ENCODE assay signal across 17 mouse cellular contexts in the genomic region with DNA sequence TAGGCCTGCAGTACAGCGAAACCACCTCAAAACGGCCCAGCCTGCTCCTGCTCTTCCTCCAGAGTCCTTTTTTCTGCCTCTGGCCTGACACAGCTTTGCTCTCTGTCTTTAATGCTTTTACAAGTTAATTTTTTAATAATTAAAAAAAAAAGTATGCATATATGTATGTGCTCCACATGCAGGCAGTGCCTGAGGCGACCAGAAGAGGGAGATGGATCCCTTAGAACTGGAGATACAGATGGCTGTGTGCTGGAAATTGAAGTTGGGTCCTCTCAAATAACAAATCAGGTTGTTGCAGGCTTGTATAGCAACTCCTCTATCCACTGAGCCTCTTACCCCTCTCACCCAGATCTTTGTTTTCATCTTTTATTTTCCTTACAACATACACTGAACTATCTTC. TPM values are rescaled to one million over a fixed set of nuclear protein-coding genes. Genes with fewer than 3 reads are reported as not detected.
DNase-seq lines count a peak whose midpoint lies in the region; ATAC-seq and TF ChIP-seq lines count a peak whose summit lies in the region.
"Had no signal": no experiment of that assay in that cellular context is flagged by ENCODE, and none has a peak within 500 bp of the region (broad histone marks: within the 10 kb centered on the region; RNA-seq: fewer than 3 reads in every experiment).

No protein-coding gene starts in this region.

- peak; percentile 65 for DNase-seq in CD4-positive, CD25-positive, alpha-beta regulatory T cell, adult 2 months (ENCODE audit: low read depth, low spot score)
- no peak for DNase-seq in left cerebral cortex, adult 2 months (ENCODE audit: extremely low spot score in 1 of 2, low spot score in 2 of 2)
- no peak for DNase-seq in left cerebral cortex, adult 8-10 months (ENCODE audit: low spot score in 2 of 2)
- DNase-seq in G1E (ENCODE audit: low spot score): no peak
- no peak for DNase-seq in liver, postnatal 0 days
- no peak for DNase-seq in hindbrain, embryonic 11.5 days (ENCODE audit: low spot score)
- no peak for DNase-seq in layer of hippocampus, adult 9-10 months (ENCODE audit: low spot score)
- DNase-seq: adrenal gland, postnatal 36 days; cerebellum, adult 11 months; heart, postnatal 10 days; left cerebral cortex, postnatal 4 days had no signal

- H3K9ac ChIP-seq in liver, postnatal 0 days (replicated peaks): no peak overlapping the region
- H3K9ac ChIP-seq in hindbrain, embryonic 11.5 days (ENCODE audit: low read depth, low read length): no peak overlapping the region
- H3K9ac ChIP-seq: lung, embryonic 15.5 days had no signal

- peaks cover 55% of the 10 kb centered on the region for H3K4me1 ChIP-seq in G1E (ENCODE audit: insufficient read depth, low read depth, low read length)
- H3K4me1 ChIP-seq in liver, postnatal 0 days (ENCODE audit: insufficient read depth): peaks cover 46% of the 10 kb centered on the region
- H3K4me1 ChIP-seq in hindbrain, embryonic 11.5 days (replicated peaks; ENCODE audit: control insufficient read depth, insufficient read depth, low read length): peaks cover 11% of the 10 kb centered on the region

- no peaks in the 10 kb centered on the region for H3K27me3 ChIP-seq in G1E (ENCODE audit: insufficient read depth, low read length)
- H3K27me3 ChIP-seq in liver, postnatal 0 days (ENCODE audit: insufficient read depth, low read length): no peaks in the 10 kb centered on the region
- no peaks in the 10 kb centered on the region for H3K27me3 ChIP-seq in hindbrain, embryonic 11.5 days (ENCODE audit: control insufficient read depth, insufficient read depth, low read length)
- H3K27me3 ChIP-seq: lung, embryonic 15.5 days had no signal

- peak; percentile 33 for TF ChIP-seq CTCF in left cerebral cortex, adult 2 months (IDR thresholded peaks at IDR 0.05)
- 0 out of 2 replicates have a peak, but pooled peaks have one; percentile 29 for TF ChIP-seq CTCF in G1E (IDR thresholded peaks at IDR 0.05; ENCODE audit: low read depth, low read length)
- peak; percentile 45 for TF ChIP-seq CTCF in liver, postnatal 0 days (IDR thresholded peaks at IDR 0.05; ENCODE audit: low read depth)

- H3K4me2 ChIP-seq in liver, postnatal 0 days (ENCODE audit: low read depth, low read length): no peak overlapping the region
- H3K4me2 ChIP-seq in hindbrain, embryonic 11.5 days (replicated peaks; ENCODE audit: low read depth, low read length): no peak overlapping the region
- H3K4me2 ChIP-seq: lung, embryonic 15.5 days; midbrain, embryonic 11.5 days had no signal

- no peak for ATAC-seq in CD4-positive, CD25-positive, alpha-beta regulatory T cell, adult 4 months
- ATAC-seq in G1E (ENCODE audit: extremely low read depth, insufficient number of reproducible peaks, low FRiP score, poor library complexity, severe bottlenecking): no peak
- ATAC-seq in liver, postnatal 0 days: no peak
- no peak for ATAC-seq in hindbrain, embryonic 11.5 days (ENCODE audit: low FRiP score)

- TF ChIP-seq EP300 in liver, postnatal 0 days (IDR thresholded peaks at IDR 0.05; ENCODE audit: low read depth): no peak

- no peaks in the 10 kb centered on the region for H3K9me3 ChIP-seq in G1E (replicated peaks)
- no peaks in the 10 kb centered on the region for H3K9me3 ChIP-seq in liver, postnatal 0 days (ENCODE audit: low read length)
- H3K9me3 ChIP-seq in hindbrain, embryonic 11.5 days (ENCODE audit: control insufficient read depth, low read length): no peaks in the 10 kb centered on the region
- H3K9me3 ChIP-seq: lung, embryonic 15.5 days had no signal

- intact Hi-C loops in left cerebral cortex, adult 2 months (cut with DNase I): no loop called here

- WGBS in liver, postnatal 0 days (ENCODE audit: insufficient replicate concordance): 86% methylated on average over 3 of the region's 3 CpGs
- WGBS in hindbrain, embryonic 11.5 days: 91% methylated on average over 3 of the region's 3 CpGs

- no peak overlapping the region for H3K27ac ChIP-seq in left cerebral cortex, adult 2 months
- H3K27ac ChIP-seq in liver, postnatal 0 days (ENCODE audit: low read depth): no peak overlapping the region
- H3K27ac ChIP-seq in hindbrain, embryonic 11.5 days (ENCODE audit: low read depth, low read length): no peak overlapping the region
- H3K27ac ChIP-seq: lung, embryonic 15.5 days had no signal

- H3K4me3 ChIP-seq in left cerebral cortex, adult 2 months: no peak overlapping the region
- no peak overlapping the region for H3K4me3 ChIP-seq in G1E (ENCODE audit: low read depth, low read length)
- H3K4me3 ChIP-seq in liver, postnatal 0 days (ENCODE audit: low read depth, low read length): no peak overlapping the region
- H3K4me3 ChIP-seq in hindbrain, embryonic 11.5 days (ENCODE audit: low read depth, low read length): no peak overlapping the region
- H3K4me3 ChIP-seq: lung, embryonic 15.5 days had no signal

- peaks cover 48% of the 10 kb centered on the region for H3K36me3 ChIP-seq in G1E (replicated peaks)
- peaks cover 7% of the 10 kb centered on the region for H3K36me3 ChIP-seq in liver, postnatal 0 days (replicated peaks; ENCODE audit: insufficient read depth, low read length)
- H3K36me3 ChIP-seq in hindbrain, embryonic 11.5 days (ENCODE audit: control insufficient read depth, insufficient read depth, low read length): 0 out of 2 replicates have a peak, but pooled peaks cover 7% of the 10 kb centered on the region

RNA-seq across cellular contexts. Expression of gene Zfp672, which starts 3.4 kb away (rescaled TPM):
- 10 to 100 TPM; 37.0 to 46.8 TPM for polyA plus RNA-seq in CD4-positive, CD25-positive, alpha-beta regulatory T cell, adult 4 months (2017; shearing (Covaris generic))
- 10 to 100 TPM; 46.2 to 49.7 TPM for total RNA-seq in left cerebral cortex, adult 2 months (2021)
- 10 to 100 TPM; 41.1 to 48.4 (median 45.4) TPM for total RNA-seq in left cerebral cortex, adult 8-10 months (2022)
- 24.2 and 27.1 TPM in 2 replicates for total RNA-seq in G1E (2014; fragmentation: Nextera tagmentation)
- total RNA-seq in G1E (2017): 27.2 and 29.6 TPM in 2 replicates
- 7.9 TPM in 2 replicates for polyA plus RNA-seq in G1E (2012)
- 44.4 and 46.2 TPM in 2 replicates for polyA plus RNA-seq in liver, postnatal 0 days (2015; fragmentation: Nextera tagmentation; extraction: Ambion mirVana)
- polyA plus RNA-seq in hindbrain, embryonic 11.5 days (2014; fragmentation: Nextera tagmentation; extraction: Ambion mirVana): 26.1 and 28.9 TPM in 2 replicates

RNA-seq across cellular contexts. Expression of gene Sh3bp5l, which starts 3.7 kb away (rescaled TPM):
- polyA plus RNA-seq in CD4-positive, CD25-positive, alpha-beta regulatory T cell, adult 4 months (2017; shearing (Covaris generic)): 1 to 10 TPM; 5.3 to 6.3 TPM
- 10 to 100 TPM; 53.5 to 59.2 TPM for total RNA-seq in left cerebral cortex, adult 2 months (2021)
- total RNA-seq in left cerebral cortex, adult 8-10 months (2022): 10 to 100 TPM; 41.8 to 49.8 (median 44.4) TPM
- 4.5 and 5.1 TPM in 2 replicates for total RNA-seq in G1E (2014; fragmentation: Nextera tagmentation)
- total RNA-seq in G1E (2017): 18.1 and 19.5 TPM in 2 replicates
- polyA plus RNA-seq in G1E (2012): 18.2 and 18.6 TPM in 2 replicates
- 10.5 and 11.0 TPM in 2 replicates for polyA plus RNA-seq in liver, postnatal 0 days (2015; fragmentation: Nextera tagmentation; extraction: Ambion mirVana)
- polyA plus RNA-seq in hindbrain, embryonic 11.5 days (2014; fragmentation: Nextera tagmentation; extraction: Ambion mirVana): 23.4 and 27.7 TPM in 2 replicates

RNA-seq across cellular contexts. Expression of gene Zfp692, which starts 19.9 kb away (rescaled TPM):
- 10 to 100 TPM; 10.7 TPM for polyA plus RNA-seq in CD4-positive, CD25-positive, alpha-beta regulatory T cell, adult 4 months (2017; shearing (Covaris generic))
- total RNA-seq in left cerebral cortex, adult 2 months (2021): 10 to 100 TPM; 31.4 to 31.9 TPM
- total RNA-seq in left cerebral cortex, adult 8-10 months (2022): 10 to 100 TPM; 25.0 to 28.7 (median 26.5) TPM
- total RNA-seq in G1E (2014; fragmentation: Nextera tagmentation) (14.4 and 17.5 TPM in 2 replicates), G1E (2017) (14.5 and 20.0 TPM in 2 replicates)
- 15.5 and 16.6 TPM in 2 replicates for polyA plus RNA-seq in G1E (2012)
- 3.3 and 4.0 TPM in 2 replicates for polyA plus RNA-seq in liver, postnatal 0 days (2015; fragmentation: Nextera tagmentation; extraction: Ambion mirVana)
- 12.5 and 15.5 TPM in 2 replicates for polyA plus RNA-seq in hindbrain, embryonic 11.5 days (2014; fragmentation: Nextera tagmentation; extraction: Ambion mirVana)

RNA-seq across cellular contexts. Expression of gene Lypd8, which starts 52.1 kb away (rescaled TPM):
- not detected for polyA plus RNA-seq in CD4-positive, CD25-positive, alpha-beta regulatory T cell, adult 4 months (2017; shearing (Covaris generic))
- not detected for total RNA-seq in left cerebral cortex, adult 2 months (2021)
- total RNA-seq in left cerebral cortex, adult 8-10 months (2022): not detected
- 0.68 and 1.2 TPM in 2 replicates for total RNA-seq in G1E (2014; fragmentation: Nextera tagmentation)
- 0.16 and 0.29 TPM in 2 replicates for total RNA-seq in G1E (2017)
- 0.07 TPM in 1 of 2 replicates, not detected in the other for polyA plus RNA-seq in G1E (2012)
- polyA plus RNA-seq in liver, postnatal 0 days (2015; fragmentation: Nextera tagmentation; extraction: Ambion mirVana): not detected in 2 replicates
- polyA plus RNA-seq in hindbrain, embryonic 11.5 days (2014; fragmentation: Nextera tagmentation; extraction: Ambion mirVana): not detected in 2 replicates
- total RNA-seq: adrenal gland, postnatal 36 days; granulocyte monocyte progenitor cell, adult 5-6 weeks; layer of hippocampus, adult 18-20 months; left cerebral cortex, postnatal 4 days had no signal
- polyA plus RNA-seq: midbrain, embryonic 11.5 days had no signal

RNA-seq across cellular contexts. Expression of gene 4930438A08Rik, which starts 52.2 kb away (rescaled TPM):
- polyA plus RNA-seq in CD4-positive, CD25-positive, alpha-beta regulatory T cell, adult 4 months (2017; shearing (Covaris generic)): not detected
- not detected for total RNA-seq in left cerebral cortex, adult 2 months (2021)
- total RNA-seq in left cerebral cortex, adult 8-10 months (2022): not detected
- total RNA-seq in G1E (2014; fragmentation: Nextera tagmentation) (not detected in 2 replicates), G1E (2017) (0.05 TPM in 1 of 2 replicates, not detected in the other)
- not detected in 2 replicates for polyA plus RNA-seq in G1E (2012)
- polyA plus RNA-seq in liver, postnatal 0 days (2015; fragmentation: Nextera tagmentation; extraction: Ambion mirVana): 4.9 and 7.0 TPM in 2 replicates
- not detected in 2 replicates for polyA plus RNA-seq in hindbrain, embryonic 11.5 days (2014; fragmentation: Nextera tagmentation; extraction: Ambion mirVana)
- total RNA-seq: adrenal gland, postnatal 36 days; heart, postnatal 10 days; layer of hippocampus, adult 18-20 months; left cerebral cortex, postnatal 4 days had no signal
- polyA plus RNA-seq: intestine, embryonic 14.5 days; midbrain, embryonic 11.5 days had no signal
